Mouse (Mus musculus) limb, embryonic 10.5 days (tissue): Measurements from ENCODE around the gene Rab3b. TPM values are rescaled to one million over a fixed set of nuclear protein-coding genes. Genes with fewer than 3 reads are reported as not detected.

Experiments used
- DNase-seq: peaks from one replicate; pipeline ENCODE4 v3.0.0-alpha.2; 2017; ENCODE audit warnings: low spot score
- H3K27ac ChIP-seq: fragments of 300-500 bp; sonication (generic); 2 replicates; pipeline ENCODE4 v1.5.1; 2016; ENCODE audit warnings: mild to moderate bottlenecking
- H3K27me3 ChIP-seq: fragments of 300-500 bp; sonication (generic); 2 replicates; pipeline ENCODE4 v1.6.1; 2016; ENCODE audit warnings: low read depth, mild to moderate bottlenecking; ENCODE audit not compliant: poor library complexity, severe bottlenecking
- H3K36me3 ChIP-seq: fragments of 300-500 bp; sonication (generic); 2 replicates; pipeline ENCODE4 v1.6.1; 2016; ENCODE audit warnings: mild to moderate bottlenecking, moderate library complexity
- H3K4me1 ChIP-seq: fragments of 300-500 bp; sonication (generic); 2 replicates; pipeline ENCODE4 v1.6.1; 2016
- H3K4me3 ChIP-seq: fragments of 300-500 bp; sonication (generic); 2 replicates; pipeline ENCODE4 v1.5.1; 2016; ENCODE audit warnings: mild to moderate bottlenecking, moderate library complexity
- H3K9me3 ChIP-seq: fragments of 300-500 bp; sonication (generic); replicated peaks from 2 replicates; pipeline ENCODE4 v1.6.1; 2016; ENCODE audit warnings: mild to moderate bottlenecking
- WGBS: fragments of 180-500 bp; shearing (Covaris S2); methylation state at CpG from one replicate; pipeline ENCODE4 v1.1.7; 2016; 5-methylcytosine and 5-hydroxymethylcytosine counted together
- polyA plus RNA-seq: library from polyadenylated mRNA; unstranded; fragments of >200 nt; fragmentation: Nextera tagmentation; extraction: Ambion mirVana; gene quantifications from 2 replicates; pipeline ENCODE4 v1.2.1, GENCODE M21; 2016

The Rab3b gene
- polyA plus RNA-seq, 1 experiment from 2014 or later: 11.3 TPM

DNA sequence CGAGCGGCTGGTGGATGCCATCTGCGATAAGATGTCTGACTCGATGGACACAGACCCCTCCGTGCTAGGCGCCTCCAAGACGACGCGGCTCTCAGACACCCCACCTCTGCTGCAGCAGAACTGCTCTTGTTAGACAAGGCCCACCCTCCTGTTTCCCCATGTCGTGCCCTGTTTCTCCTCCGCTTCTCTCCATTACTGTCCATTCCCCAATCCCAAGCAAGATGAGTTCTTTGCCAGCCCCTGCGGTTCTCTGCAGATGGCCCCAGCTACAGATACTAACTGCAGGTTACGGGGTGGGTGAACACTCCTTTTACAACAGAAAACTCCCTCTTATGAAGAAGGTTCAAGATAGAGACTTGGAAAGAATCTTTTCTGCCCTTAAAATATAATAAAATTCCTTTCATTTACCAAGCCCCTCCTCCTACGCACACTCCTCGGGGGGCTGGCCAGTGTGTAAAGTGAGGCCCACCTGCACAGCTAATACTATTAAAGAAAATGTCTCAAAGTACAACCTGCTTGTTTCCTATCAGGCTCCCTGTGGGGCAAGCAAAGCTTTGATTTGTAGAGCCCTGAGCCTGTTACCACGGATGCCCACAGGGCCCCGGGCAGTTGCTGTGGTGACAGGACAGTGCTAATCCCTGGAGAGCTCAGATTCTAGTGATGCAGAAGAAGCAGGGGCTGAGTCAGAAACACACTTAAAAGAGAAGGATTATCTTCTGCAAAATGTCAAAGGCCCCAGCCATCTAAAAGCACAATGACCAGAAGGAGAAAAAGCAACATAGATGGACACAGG, 62.0 kb downstream of the Rab3b start:
- WGBS: 85% methylated on average over 17 of the region's 17 CpGs
- peaks cover 6% of the 10 kb centered on the region for H3K4me1 ChIP-seq
- no peaks in the 10 kb centered on the region for H3K27me3 ChIP-seq
- DNase-seq: no peak
- no peak overlapping the region for H3K4me3 ChIP-seq
- no peak overlapping the region for H3K27ac ChIP-seq
- no peaks in the 10 kb centered on the region for H3K36me3 ChIP-seq
- no peaks in the 10 kb centered on the region for H3K9me3 ChIP-seq

DNA sequence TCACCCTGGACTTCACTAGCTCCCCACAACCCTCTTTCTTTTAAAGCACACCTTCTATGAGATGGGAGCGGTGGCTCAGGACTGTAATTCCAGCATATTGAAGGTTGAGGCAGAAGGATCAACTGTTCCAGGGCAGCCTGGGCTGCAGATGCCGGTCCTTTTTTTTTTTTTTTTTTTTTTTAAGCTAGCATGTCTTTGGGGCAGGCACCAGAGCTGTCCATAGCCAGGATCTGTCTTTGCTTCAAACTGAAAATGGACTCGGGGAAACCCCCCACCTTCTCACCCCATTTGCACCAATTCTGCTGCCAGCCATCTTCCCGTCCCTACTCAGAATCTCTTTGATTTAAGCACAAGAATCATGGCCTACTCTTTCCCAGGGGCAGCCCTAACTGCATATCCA, 63.3 kb downstream of the Rab3b start:
- H3K36me3 ChIP-seq: no peaks in the 10 kb centered on the region
- H3K27me3 ChIP-seq: no peaks in the 10 kb centered on the region
- no peak for DNase-seq
- 90% methylated on average over 4 of the region's 4 CpGs for WGBS
- H3K4me1 ChIP-seq: peaks cover 6% of the 10 kb centered on the region
- no peak overlapping the region for H3K27ac ChIP-seq
- H3K4me3 ChIP-seq: no peak overlapping the region
- no peaks in the 10 kb centered on the region for H3K9me3 ChIP-seq

DNA sequence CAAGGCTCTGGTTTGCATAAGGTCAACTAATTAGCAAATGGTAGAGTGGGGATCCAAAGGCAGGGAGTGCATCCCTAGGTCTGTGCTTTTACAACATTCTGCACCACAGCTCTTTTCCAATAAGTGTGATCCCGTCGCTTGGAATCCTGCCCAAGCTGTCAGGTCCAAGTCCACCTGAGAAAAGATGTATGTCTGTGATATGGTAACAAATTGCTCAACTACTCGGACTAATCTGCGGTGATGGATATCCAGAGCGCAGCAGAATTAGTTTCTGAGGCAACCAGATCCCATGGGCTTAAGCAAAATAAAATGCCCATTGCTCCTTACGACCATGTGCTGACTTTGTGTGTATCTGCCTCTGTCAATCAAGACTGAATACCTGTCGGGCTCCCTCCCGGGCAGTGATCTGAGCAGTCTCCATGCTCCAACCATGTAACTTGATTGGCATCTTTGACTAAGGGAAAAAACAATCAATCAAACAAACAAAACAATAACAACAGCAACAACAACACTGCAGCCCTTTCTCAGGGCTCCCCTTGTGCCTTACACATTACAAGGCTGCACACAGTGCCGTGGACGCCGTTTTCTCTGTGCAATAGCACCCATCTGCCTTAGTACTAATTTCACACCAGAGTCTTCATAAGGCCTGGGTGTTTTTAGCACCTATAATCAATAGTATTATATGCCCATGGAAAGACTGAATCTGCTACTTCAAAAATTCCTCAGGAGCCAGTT, 64.3 kb downstream of the Rab3b start:
- no peaks in the 10 kb centered on the region for H3K27me3 ChIP-seq
- 89% methylated on average over 11 of the region's 11 CpGs for WGBS
- H3K9me3 ChIP-seq: no peaks in the 10 kb centered on the region
- no peak overlapping the region for H3K4me3 ChIP-seq
- H3K4me1 ChIP-seq: peaks cover 6% of the 10 kb centered on the region
- H3K36me3 ChIP-seq: no peaks in the 10 kb centered on the region
- H3K27ac ChIP-seq: no peak overlapping the region
- no peak for DNase-seq

DNA sequence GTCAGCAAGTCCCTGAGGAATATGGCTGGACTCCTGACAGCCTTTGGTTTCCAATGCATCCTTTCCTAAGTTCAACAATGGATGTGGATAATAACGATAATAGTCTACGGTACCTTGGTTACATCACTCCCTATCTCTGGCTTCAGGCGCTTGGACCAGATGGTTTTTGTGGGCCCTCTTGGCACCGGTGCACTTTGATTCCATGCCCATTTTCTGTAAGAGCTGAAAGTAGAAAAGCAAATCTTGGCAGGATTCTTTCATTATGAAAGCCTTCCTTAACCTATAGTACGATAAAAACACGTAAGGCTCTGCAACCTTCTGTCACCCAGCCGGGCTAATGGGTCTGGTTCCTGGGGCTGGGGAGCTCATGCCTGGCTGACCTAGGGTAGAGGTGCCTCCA, 70.3 kb downstream of the Rab3b start:
- DNase-seq: no peak

DNA sequence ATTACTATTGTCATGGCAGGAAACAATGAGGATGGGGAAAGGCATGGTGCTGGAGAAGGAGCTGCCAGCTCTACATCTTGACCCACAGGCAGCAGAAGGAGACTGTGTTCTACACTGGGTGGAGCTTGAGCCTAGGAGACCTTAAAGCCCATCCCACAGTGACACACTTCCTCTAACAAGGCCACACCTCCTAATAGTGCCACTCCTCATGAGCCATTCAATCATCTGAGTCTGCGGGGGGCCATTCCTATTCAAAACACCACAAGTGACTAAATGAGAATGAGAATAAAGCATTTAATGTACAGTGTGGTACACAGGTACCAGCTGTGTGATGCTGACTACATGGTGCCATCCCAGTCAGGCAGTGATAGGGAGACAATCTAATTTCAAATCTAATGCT, 71.3 kb downstream of the Rab3b start:
- H3K4me3 ChIP-seq: no peak overlapping the region
- H3K9me3 ChIP-seq: no peaks in the 10 kb centered on the region
- no peaks in the 10 kb centered on the region for H3K4me1 ChIP-seq
- WGBS: 97% methylated on average over 1 of the region's 1 CpGs
- no peaks in the 10 kb centered on the region for H3K36me3 ChIP-seq
- no peak overlapping the region for H3K27ac ChIP-seq
- H3K27me3 ChIP-seq: no peaks in the 10 kb centered on the region
- no peak for DNase-seq

More for the DNA sequence above, 70.3 kb downstream of the Rab3b start:
- no peaks in the 10 kb centered on the region for H3K27me3 ChIP-seq
- H3K27ac ChIP-seq: no peak overlapping the region
- H3K4me3 ChIP-seq: no peak overlapping the region
- WGBS: 94% methylated on average over 7 of the region's 7 CpGs
- no peaks in the 10 kb centered on the region for H3K4me1 ChIP-seq
- no peaks in the 10 kb centered on the region for H3K36me3 ChIP-seq
- H3K9me3 ChIP-seq: no peaks in the 10 kb centered on the region

DNA sequence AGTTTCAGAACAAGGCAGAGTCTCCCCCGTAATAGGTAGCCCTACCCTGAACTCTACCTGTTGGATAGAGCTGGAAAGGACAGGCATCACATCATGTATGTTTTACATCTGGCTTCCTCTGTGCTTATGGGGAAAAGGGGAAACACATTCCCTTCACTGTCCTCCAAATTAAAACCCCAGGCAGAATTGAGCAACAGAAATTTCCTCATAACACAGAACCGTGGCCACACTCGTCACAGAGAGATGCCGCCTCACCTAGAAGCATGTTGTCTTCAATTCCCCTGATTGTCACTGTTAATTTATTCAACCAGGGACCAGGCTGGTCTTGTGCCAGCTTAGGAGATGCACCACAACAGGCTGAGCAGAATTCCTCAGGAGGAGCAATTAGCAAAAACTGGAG, 72.8 kb downstream of the Rab3b start:
- Histone ChIP-seq H3K4me3 (no peak overlapping the region), H3K27ac (no peak overlapping the region), H3K27me3 (no peaks in the 10 kb centered on the region), H3K4me1 (no peaks in the 10 kb centered on the region), H3K9me3 (no peaks in the 10 kb centered on the region), H3K36me3 (no peaks in the 10 kb centered on the region)
- WGBS: 88% methylated on average over 4 of the region's 4 CpGs
- no peak for DNase-seq

DNA sequence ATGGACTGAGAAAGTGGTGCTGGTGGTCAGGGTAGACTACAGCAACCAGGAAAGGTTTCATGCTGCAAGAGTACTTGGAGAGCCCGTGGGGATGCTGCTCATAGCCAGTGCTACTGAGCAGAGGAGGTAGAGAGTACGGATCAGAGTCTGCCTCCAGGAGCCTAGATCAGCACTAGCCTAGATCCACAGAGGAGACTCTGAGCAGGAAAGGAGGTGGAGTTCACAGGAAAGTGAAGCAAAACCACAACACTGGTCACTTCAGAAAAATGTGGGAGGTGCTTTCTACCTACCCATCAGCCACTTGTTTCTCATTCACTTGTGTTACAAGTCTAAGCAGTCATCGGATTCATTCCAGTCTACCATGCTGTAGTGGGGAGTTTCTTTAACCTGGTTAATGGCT, 80.8 kb downstream of the Rab3b start:
- H3K27me3 ChIP-seq: no peaks in the 10 kb centered on the region
- H3K4me3 ChIP-seq: no peak overlapping the region
- no peaks in the 10 kb centered on the region for H3K9me3 ChIP-seq
- no peak for DNase-seq
- no peaks in the 10 kb centered on the region for H3K36me3 ChIP-seq
- no peak overlapping the region for H3K27ac ChIP-seq
- H3K4me1 ChIP-seq: no peaks in the 10 kb centered on the region
- 86% methylated on average over 3 of the region's 3 CpGs for WGBS

DNA sequence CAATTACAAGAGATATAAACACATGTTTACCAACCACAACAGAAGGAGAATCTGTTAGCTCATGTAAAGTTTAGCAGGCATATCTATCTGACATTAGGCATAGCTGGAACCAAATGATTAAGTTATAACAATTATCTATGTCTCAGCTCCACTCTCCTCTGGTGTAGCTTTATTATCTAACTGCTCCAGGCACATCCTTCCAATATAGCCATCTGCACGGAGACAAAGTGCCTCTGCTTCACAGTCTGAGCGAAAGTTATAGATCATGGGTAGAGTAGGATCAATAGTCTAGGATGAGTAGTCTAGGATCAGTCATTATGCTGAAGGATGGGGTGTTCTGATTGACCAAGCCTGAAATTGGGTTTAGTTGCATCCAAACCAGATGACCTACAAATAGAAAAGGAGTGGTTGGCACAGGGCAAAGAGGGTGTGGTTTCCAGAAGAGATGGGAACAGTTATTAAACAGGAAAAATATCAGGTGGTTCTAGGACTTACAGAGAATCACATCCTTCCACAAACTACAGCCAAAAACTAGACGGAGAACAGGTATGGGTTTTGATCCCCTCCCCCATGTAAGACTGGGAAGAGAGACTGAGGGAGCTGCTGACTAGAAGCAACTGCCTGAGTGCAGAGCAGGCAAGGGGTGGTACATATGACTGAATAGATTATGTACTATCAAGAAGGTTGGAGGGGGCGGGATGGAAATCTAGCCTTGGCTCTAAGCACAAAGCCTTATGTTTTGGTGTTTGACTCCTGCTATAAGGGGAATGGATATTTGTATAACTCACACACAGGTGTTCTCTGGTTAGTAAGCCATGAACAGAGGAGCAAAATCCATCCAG, 82.0 kb downstream of the Rab3b start:
- whole genome bisulfite sequencing: 88% methylated on average over 4 of the region's 4 CpGs
- Histone ChIP-seq H3K36me3 (no peaks in the 10 kb centered on the region), H3K9me3 (no peaks in the 10 kb centered on the region), H3K4me1 (no peaks in the 10 kb centered on the region), H3K27ac (no peak overlapping the region), H3K27me3 (no peaks in the 10 kb centered on the region), H3K4me3 (no peak overlapping the region)
- DNase-seq: no peak

DNA sequence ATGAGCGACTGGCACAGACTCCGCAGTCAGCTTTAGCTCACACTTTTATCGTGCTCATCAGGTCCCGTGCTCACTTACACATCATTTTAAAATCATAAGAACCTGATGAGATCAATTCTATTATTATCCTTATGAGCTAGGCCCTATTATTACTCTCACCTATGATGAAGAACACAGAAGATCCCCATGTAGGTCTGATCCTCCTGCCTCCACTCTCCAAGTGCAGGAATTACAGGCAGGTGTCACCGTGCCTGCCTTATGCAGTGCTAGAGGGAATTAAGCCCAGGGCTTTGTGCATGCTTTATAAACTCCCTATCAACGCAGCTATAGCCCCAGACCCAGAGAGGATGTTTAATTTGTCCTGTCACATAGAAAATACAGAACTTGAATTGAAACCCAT, 84.2 kb downstream of the Rab3b start:
- H3K27me3 ChIP-seq: no peaks in the 10 kb centered on the region
- no peak for DNase-seq
- no peak overlapping the region for H3K4me3 ChIP-seq
- no peak overlapping the region for H3K27ac ChIP-seq
- WGBS: 93% methylated on average over 6 of the region's 6 CpGs
- no peaks in the 10 kb centered on the region for H3K9me3 ChIP-seq
- H3K36me3 ChIP-seq: no peaks in the 10 kb centered on the region
- no peaks in the 10 kb centered on the region for H3K4me1 ChIP-seq

DNA sequence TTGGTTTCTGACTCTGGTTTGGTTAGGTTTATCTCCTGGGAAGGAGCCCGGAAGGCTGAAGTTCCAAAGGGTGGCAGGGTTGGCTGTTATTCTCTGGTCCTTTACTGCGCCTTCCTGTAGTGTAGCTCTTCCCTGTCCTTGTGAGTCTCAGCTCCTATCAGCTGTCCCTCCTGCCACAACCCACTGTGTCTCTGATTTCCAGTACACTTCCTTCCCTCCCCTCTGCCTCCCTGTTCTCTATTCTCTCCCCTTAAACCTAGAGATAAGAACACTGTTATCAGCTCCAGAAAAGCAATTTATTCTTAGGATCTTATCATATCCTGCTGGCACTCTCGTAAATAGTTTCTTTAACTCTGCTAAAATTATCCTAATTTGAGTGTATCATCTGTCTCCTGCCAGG, 90.7 kb downstream of the Rab3b start:
- no peaks in the 10 kb centered on the region for H3K4me1 ChIP-seq
- no peak overlapping the region for H3K27ac ChIP-seq
- no peak overlapping the region for H3K4me3 ChIP-seq
- H3K27me3 ChIP-seq: no peaks in the 10 kb centered on the region
- no peaks in the 10 kb centered on the region for H3K9me3 ChIP-seq
- no peaks in the 10 kb centered on the region for H3K36me3 ChIP-seq
- 84% methylated on average over 3 of the region's 3 CpGs for whole genome bisulfite sequencing
- no peak for DNase-seq

DNA sequence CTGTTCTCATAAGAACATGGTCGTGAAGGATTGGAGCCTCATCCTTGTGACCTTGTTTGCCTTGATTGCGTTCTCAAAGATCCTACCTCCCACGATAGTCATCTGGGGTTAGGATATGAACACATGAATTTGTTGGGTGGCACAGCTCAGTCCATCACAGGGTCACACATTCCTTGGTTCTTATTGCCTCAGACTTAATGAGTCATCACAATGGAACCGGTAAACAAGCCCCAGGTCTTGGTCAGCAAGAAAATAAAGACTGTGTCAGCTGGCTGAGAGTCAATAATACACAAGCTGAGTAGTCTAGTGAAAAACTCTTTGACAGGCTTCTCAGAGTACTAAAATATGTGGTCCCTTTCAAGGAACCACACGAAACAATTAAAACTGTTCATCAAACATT, 92.2 kb downstream of the Rab3b start:
- Histone ChIP-seq H3K27me3 (no peaks in the 10 kb centered on the region), H3K36me3 (no peaks in the 10 kb centered on the region), H3K27ac (no peak overlapping the region), H3K9me3 (no peaks in the 10 kb centered on the region), H3K4me1 (no peaks in the 10 kb centered on the region), H3K4me3 (no peak overlapping the region)
- WGBS: 84% methylated on average over 5 of the region's 5 CpGs
- DNase-seq: no peak

DNA sequence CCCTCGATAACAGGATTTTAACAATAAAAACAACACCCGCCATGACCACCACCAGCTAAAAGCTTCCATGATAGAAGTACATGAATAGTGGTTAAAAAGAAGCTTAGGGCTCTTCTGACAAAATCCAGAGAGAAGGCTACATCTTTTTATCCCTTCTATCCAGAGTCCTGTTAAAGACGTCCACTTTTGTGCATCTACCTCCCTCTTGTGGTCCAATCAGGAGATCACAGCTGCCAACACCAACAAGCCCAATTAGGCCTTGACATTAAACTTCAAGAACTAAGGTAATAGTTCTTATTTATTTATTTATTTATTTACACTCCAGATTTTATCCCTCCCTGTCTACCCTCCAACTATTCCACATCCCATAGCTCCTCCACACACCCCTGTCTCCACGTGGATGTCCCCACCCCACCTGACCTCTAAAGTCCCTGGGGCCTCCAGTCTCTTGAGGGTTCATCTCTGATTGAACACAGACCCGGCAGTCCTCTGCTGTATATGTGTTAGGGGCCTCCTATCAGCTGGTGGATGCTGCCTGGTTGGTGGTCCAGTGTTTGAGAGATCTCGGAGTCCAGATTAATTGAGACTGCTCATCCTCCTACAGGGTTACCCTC, 97.7 kb downstream of the Rab3b start:
- no peak overlapping the region for H3K4me3 ChIP-seq
- no peaks in the 10 kb centered on the region for H3K27me3 ChIP-seq
- H3K4me1 ChIP-seq: no peaks in the 10 kb centered on the region
- no peaks in the 10 kb centered on the region for H3K9me3 ChIP-seq
- WGBS: 51% methylated on average over 6 of the region's 6 CpGs
- no peak for DNase-seq
- H3K36me3 ChIP-seq: no peaks in the 10 kb centered on the region
- no peak overlapping the region for H3K27ac ChIP-seq
